Mouse (Mus musculus): ENCODE results near the gene Tubb4b. TPM values are rescaled to one million over a fixed set of nuclear protein-coding genes. Genes with fewer than 3 reads are reported as not detected.
"Not testable (repeated sequence)": the region's sequence is repeated elsewhere in the genome, so short reads cannot be mapped to it uniquely, and the experiment has no call there.

The Tubb4b gene
- polyA plus RNA-seq, 1 experiment: 209 TPM

DNA sequence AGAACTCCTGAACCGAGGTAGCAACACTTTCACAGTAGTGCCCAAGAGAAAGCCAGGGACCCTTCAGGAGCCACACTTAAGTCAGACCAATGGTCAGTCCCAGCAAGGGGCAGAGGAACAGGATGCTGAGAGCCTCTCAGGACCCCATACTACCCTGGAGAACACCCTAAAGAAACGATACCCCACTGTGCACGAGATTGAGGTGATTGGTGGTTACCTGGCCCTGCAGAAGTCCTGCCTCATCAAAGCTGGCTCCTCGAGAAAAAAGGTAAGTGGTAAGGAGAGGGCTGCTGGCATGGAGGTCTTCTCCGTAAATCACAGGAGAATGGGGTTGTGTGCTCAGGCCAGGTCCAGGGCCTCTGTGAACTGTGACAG lies 39.8 kb upstream of the Tubb4b start:
- Histone ChIP-seq H3K4me3 (ENCODE audit: insufficient read depth, low read length) (peak overlapping the region; percentile 70; the same call in 1 of the 2 replicates), H3K4me1 (ENCODE audit: control insufficient read depth, insufficient read depth, low read length) (peaks cover 9% of the 10 kb centered on the region), H3K27ac (ENCODE audit: insufficient read depth, low read length) (no peak overlapping the region)
- TF ChIP-seq POLR2A (IDR thresholded peaks at IDR 0.05; ENCODE audit: low read depth, low read length) (no peak), CTCF (IDR thresholded peaks at IDR 0.05; ENCODE audit: borderline replicate concordance, insufficient read depth, low read length) (no peak)

DNA sequence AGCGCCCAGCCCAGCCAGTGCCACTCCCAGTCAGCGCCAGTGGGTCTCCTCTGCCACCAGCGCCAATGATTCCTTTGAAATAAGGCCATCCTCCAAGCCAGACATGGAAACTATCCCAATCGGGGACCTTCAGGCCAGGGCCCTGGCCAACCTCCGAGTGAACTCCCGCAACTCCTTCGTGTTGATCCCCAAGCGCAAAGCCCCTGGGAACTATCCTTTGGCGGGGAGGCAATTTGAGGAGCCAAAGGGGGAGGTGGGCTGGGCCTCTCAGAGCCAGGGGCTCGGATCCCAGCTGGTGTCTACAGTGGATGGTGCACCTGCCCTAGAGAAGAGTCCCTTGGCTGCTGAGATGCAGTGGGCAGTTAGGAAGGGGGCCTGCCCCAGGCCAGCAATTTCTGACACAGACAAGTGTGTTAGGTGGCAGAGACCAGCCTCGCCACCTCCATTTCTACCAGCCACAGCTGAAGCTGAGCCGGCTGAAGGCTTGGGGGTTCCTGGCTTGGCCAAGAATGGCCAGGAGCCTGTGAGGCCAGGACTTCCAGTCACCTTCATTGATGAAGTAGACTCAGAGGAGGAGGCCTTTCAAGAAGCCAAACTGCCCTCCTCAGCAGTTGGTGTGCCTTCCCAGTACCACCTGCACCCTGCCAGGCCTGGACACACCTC lies 39.3 kb upstream of the Tubb4b start:
- Histone ChIP-seq H3K4me3 (ENCODE audit: insufficient read depth, low read length) (peak overlapping the region; percentile 70), H3K27ac (ENCODE audit: insufficient read depth, low read length) (no peak overlapping the region), H3K4me1 (ENCODE audit: control insufficient read depth, insufficient read depth, low read length) (peaks cover 9% of the 10 kb centered on the region)
- TF ChIP-seq POLR2A (IDR thresholded peaks at IDR 0.05; ENCODE audit: low read depth, low read length) (no peak), CTCF (IDR thresholded peaks at IDR 0.05; ENCODE audit: borderline replicate concordance, insufficient read depth, low read length) (no peak)

DNA sequence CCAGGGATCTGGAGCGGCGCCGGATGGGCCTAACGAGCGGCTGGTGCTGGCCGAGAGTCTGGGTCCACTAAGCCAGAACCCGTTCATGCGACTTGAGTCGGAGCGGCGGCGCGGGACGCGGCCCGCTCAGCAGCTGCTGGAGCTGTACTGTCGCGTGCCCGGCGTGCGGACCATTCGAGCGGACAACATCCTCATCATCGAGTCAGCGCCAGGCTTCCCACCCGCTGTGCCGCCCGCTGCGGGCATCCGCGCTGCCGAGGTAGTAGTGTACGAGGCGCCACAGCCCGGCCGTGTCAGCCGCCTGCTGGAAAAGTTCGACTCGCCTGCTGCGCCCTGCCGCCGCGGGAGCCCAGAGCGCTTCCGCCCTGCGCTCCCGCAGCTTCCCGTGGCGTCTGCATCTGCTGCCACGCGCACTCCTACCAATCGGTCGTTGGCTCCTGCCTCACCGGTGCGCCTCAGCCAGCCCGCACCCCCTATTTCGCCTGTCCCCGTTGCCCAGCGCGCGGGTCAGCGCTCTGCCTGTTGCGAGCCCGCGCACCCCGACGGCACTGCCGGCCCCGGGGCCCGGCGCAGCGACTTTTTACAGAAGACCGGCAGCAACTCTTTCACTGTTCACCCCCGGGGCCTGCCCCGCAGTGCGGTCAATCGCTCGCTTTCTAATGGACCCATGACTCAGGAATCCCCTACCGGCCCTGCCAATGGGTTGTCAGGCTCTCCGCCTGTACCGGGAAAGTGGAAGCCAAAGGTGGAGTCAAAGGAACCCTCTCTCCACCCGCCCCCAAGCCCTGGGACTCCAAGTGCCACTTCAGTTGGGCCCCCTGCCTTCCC lies 38.5 kb upstream of the Tubb4b start:
- no peak for TF ChIP-seq CTCF (IDR thresholded peaks at IDR 0.05; ENCODE audit: borderline replicate concordance, insufficient read depth, low read length)
- no peak for TF ChIP-seq POLR2A (IDR thresholded peaks at IDR 0.05; ENCODE audit: low read depth, low read length)

DNA sequence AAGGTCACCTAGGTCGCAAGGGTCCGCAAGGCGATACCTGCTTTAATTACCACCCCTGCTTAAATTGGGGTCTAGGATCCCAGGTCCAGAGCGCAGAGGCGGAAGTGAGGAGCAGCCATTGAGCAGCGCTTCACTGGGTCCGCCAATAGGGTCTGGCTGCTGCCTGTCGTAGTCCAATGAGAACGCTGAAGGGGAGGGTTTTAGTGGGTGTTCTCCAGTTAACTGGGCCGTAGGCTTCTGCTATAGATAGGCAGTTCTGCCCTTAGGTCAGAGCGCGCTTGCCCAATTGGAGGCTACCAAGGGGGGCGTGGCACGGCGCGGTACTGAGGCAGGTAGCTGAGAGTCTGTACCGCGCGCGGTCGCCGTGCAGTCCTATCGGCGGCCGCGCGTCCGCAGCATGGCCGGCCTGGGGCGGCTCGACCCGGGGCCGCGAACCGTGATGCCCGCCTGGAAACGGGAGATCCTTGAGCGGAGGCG lies 37.8 kb upstream of the Tubb4b start, which contains the start of gene Tprn:
Gene Tprn, plus strand, starts transcription at position 328 of the 477 bp plus-strand sequence.
- H3K27ac ChIP-seq (ENCODE audit: insufficient read depth, low read length): no peak within 1 kb of the TSS
- H3K4me3 ChIP-seq (ENCODE audit: insufficient read depth, low read length): peak within 1 kb of the TSS; percentile 70
- TF ChIP-seq CTCF (IDR thresholded peaks at IDR 0.05; ENCODE audit: borderline replicate concordance, insufficient read depth, low read length): no peak
- TF ChIP-seq POLR2A (IDR thresholded peaks at IDR 0.05; ENCODE audit: low read depth, low read length): peak; percentile 56
- peaks cover 9% of the 10 kb centered on the region for H3K4me1 ChIP-seq (ENCODE audit: control insufficient read depth, insufficient read depth, low read length)

More for the DNA sequence above, 38.5 kb upstream of the Tubb4b start:
- peaks cover 9% of the 10 kb centered on the region for H3K4me1 ChIP-seq (ENCODE audit: control insufficient read depth, insufficient read depth, low read length)
- H3K4me3 ChIP-seq (ENCODE audit: insufficient read depth, low read length): peak overlapping the region; percentile 70
- no peak overlapping the region for H3K27ac ChIP-seq (ENCODE audit: insufficient read depth, low read length)

DNA sequence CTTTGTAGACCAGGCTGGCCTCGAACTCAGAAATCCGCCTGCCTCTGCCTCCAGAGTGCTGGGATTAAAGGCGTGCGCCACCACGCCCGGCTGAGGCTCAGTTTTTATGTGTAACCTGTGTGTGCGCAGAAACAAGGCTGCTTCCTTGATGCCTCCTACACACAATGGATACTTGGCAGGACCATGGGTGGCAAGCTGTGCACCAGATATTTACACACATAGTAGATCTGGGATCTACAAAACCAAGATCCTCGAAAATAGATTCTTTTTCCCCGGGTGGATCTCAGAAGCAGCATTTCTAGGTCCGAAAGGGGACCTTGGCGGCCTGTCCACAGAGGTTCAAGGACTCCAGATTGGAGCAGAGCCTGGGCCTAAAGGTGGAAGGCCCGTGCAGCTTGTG lies 37.4 kb upstream of the Tubb4b start:
- Histone ChIP-seq H3K27ac (ENCODE audit: insufficient read depth, low read length) (no peak overlapping the region), H3K4me3 (ENCODE audit: insufficient read depth, low read length) (peak overlapping the region; percentile 8), H3K4me1 (ENCODE audit: control insufficient read depth, insufficient read depth, low read length) (peaks cover 9% of the 10 kb centered on the region)
- TF ChIP-seq POLR2A (IDR thresholded peaks at IDR 0.05; ENCODE audit: low read depth, low read length) (no peak), CTCF (IDR thresholded peaks at IDR 0.05; ENCODE audit: borderline replicate concordance, insufficient read depth, low read length) (no peak)

DNA sequence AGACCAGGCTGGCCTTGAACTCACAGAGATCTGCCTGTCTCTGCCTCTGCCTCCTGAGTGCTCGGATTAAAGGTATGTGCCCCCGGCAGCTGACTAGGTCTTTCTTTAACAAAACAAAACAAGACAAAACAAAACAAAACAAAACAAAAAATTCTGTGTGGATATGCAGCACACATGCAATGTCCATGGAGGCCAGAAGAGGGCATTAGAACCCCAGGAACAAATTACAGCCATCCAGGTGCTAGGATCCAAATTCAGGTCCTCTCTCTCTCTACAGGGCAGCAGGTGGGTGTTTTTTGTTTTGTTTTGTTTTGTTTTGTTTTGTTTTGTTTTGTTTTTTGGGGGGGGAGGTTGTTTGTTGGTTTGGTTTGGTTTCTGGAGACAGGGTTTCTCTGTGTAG lies 34.4 kb upstream of the Tubb4b start:
- H3K4me3 ChIP-seq (ENCODE audit: insufficient read depth, low read length): no peak overlapping the region
- no peak for TF ChIP-seq CTCF (IDR thresholded peaks at IDR 0.05; ENCODE audit: borderline replicate concordance, insufficient read depth, low read length)
- 0 out of 2 replicates have a peak, but pooled peaks cover under 1% of the 10 kb centered on the region for H3K4me1 ChIP-seq (ENCODE audit: control insufficient read depth, insufficient read depth, low read length)
- no peak overlapping the region for H3K27ac ChIP-seq (ENCODE audit: insufficient read depth, low read length)

DNA sequence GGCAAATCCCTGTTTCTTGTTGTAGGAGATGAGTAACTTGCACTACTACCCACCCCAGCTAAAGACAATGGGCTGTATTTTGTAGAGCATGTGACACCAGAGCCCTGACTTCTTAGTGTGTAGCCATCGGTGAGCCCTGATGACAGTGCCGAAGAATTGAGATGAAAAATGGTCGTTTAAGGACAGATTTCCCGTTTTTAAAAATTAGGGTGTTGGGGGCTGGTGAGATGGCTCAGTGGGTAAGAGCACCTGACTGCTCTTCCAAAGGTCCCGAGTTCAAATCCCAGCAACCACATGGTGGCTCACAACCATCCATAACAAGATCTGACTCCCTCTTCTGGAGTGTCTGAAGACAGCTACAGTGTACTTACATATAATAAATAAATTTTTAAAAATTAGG lies 32.7 kb upstream of the Tubb4b start:
- not testable (repeated sequence) for H3K4me3 ChIP-seq (ENCODE audit: insufficient read depth, low read length); H3K27ac ChIP-seq (ENCODE audit: insufficient read depth, low read length); H3K4me1 ChIP-seq (ENCODE audit: control insufficient read depth, insufficient read depth, low read length)

DNA sequence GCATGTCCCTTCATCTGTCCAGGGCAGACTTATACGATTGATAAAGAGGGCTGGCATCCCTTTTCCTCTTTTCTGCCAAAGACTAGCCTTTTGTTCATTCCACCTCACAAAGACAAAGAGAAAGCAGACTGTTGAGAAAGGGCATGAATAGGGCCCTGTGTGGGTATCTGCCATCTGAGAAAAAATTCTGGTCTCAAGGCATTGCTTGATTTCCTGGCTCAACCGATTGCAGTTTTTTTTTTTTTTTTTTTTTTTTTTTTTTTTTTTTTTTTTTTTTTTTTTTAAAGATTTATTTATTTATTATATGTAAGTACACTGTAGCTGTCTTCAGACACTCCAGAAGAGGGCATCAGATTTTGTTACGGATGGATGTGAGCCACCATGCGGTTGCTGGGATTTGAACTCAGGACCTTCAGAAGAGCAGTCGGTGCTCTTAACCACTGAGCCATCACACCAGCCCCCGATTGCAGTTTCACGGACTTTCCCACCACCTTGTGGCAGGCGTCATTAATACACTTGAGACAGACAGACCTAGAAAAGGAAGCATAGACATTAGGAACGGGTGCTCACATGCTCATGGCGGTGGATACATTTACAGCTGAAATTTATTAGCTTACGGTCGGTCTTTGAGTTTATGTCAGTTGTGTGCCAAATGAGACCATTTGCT lies 32.1 kb upstream of the Tubb4b start:
- H3K27ac ChIP-seq (ENCODE audit: insufficient read depth, low read length); H3K4me1 ChIP-seq (ENCODE audit: control insufficient read depth, insufficient read depth, low read length): not testable (repeated sequence)
- H3K4me3 ChIP-seq (ENCODE audit: insufficient read depth, low read length): peak overlapping the region; percentile 92

DNA sequence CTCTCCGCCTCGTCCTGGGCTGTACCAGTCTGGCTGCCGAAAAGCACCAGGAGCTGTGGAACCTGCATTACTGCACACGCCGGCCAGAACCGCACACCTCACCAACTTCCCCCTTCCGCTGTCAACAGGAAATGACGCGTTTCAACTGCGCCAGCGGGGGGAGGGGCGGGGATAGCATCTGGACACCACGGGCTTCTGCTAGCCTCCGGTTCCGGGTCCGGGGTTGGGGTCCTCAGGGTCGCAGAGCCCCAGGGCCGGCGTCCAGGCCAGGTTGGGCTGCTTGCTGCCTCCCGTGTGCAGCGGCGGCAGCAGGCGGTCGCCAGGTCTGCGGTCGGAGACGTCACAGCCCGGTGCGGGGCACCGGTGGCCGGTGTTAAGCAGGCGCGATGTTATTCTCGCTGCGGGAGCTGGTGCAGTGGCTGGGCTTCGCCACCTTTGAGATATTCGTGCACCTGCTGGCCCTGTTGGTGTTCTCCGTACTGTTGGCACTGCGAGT lies 30.8 kb upstream of the Tubb4b start, which contains the start of gene Tmem203:
Gene Tmem203, plus strand, starts transcription at position 156 of the 496 bp plus-strand sequence.
- no peak within 1 kb of the TSS for H3K27ac ChIP-seq (ENCODE audit: insufficient read depth, low read length)
- no peaks in the 10 kb centered on the region for H3K4me1 ChIP-seq (ENCODE audit: control insufficient read depth, insufficient read depth, low read length)
- TF ChIP-seq CTCF (IDR thresholded peaks at IDR 0.05; ENCODE audit: borderline replicate concordance, insufficient read depth, low read length): no peak
- peak; percentile 54 for TF ChIP-seq POLR2A (IDR thresholded peaks at IDR 0.05; ENCODE audit: low read depth, low read length)
- H3K4me3 ChIP-seq (ENCODE audit: insufficient read depth, low read length): peak within 1 kb of the TSS; percentile 92

DNA sequence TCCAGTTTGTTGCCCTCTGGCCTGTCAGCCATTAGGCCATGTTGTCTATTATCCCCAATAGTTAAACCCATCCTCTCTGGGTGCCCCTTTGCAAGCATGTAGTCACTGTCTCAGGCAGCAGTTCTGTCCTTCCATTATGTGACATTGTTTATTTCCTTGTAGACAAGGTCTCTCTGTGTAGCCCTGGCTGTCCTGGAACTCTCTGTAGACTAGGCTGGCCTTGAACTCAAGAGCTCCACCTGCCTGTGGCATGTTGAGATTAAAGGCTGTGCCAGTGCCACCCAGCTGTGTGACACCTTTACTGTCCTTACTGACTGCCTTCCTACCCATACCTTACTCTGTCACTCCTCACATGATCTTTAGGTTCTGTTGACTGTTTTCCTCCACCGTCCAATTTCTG lies 27.8 kb upstream of the Tubb4b start:
- TF ChIP-seq CTCF (IDR thresholded peaks at IDR 0.05; ENCODE audit: borderline replicate concordance, insufficient read depth, low read length) (peak; percentile 29; the same call in 1 of the 2 replicates), POLR2A (IDR thresholded peaks at IDR 0.05; ENCODE audit: low read depth, low read length) (no peak)

More for the DNA sequence above, 27.8 kb upstream of the Tubb4b start:
- Histone ChIP-seq H3K4me1 (ENCODE audit: control insufficient read depth, insufficient read depth, low read length) (no peaks in the 10 kb centered on the region), H3K4me3 (ENCODE audit: insufficient read depth, low read length) (no peak overlapping the region), H3K27ac (ENCODE audit: insufficient read depth, low read length) (no peak overlapping the region)

Measured in embryonic fibroblast, embryonic 13.5 days (primary cell).